Mouse (Mus musculus) MEL (cell line): ENCODE results near the gene Stard7. TPM values are rescaled to one million over a fixed set of nuclear protein-coding genes. Genes with fewer than 3 reads are reported as not detected.

Experiments used
- DNase-seq: peaks from one replicate; pipeline ENCODE4 v3.0.0; 2011; ENCODE audit warnings: low read depth, low spot score
- H3K27ac ChIP-seq: 2 replicates; pipeline ENCODE4 v1.5.1; 2012; ENCODE audit warnings: low read depth, mild to moderate bottlenecking, control low read depth, low read length, moderate library complexity; ENCODE audit not compliant: control insufficient read depth
- H3K27me3 ChIP-seq, 2 experiments: fragments of 150-350 bp in 1 of 2; sonication (generic) in 1 of 2; 2 replicates each; pipeline ENCODE4 v1.6.1; 2012; ENCODE audit warnings: low read length in 2 of 2, mild to moderate bottlenecking in 2 of 2, improper control_type of control experiment in 1 of 2, moderate library complexity in 1 of 2; ENCODE audit not compliant: insufficient read depth in 2 of 2, control insufficient read depth in 1 of 2
- H3K36me3 ChIP-seq, 2 experiments: 2 replicates each; pipeline ENCODE4 v1.6.1; 2012 to 2014; ENCODE audit warnings: low read length in 2 of 2, improper control_type of control experiment in 1 of 2, inconsistent platforms in 1 of 2, mild to moderate bottlenecking in 1 of 2; ENCODE audit not compliant: insufficient read depth in 2 of 2, control insufficient read depth in 1 of 2
- H3K4me1 ChIP-seq, 2 experiments: fragments of 150-350 bp in 1 of 2; sonication (generic) in 1 of 2; 2 replicates each; pipeline ENCODE4 v1.6.1; 2012; ENCODE audit warnings: low read length in 2 of 2, improper control_type of control experiment in 1 of 2, mild to moderate bottlenecking in 1 of 2; ENCODE audit not compliant: insufficient read depth in 2 of 2, control insufficient read depth in 1 of 2
- H3K4me3 ChIP-seq, 2 experiments: fragments of 150-350 bp in 1 of 2; sonication (generic) in 1 of 2; 2 replicates each; pipeline ENCODE4 v1.5.1; 2012; ENCODE audit warnings: low read depth in 2 of 2, low read length in 2 of 2, mild to moderate bottlenecking in 2 of 2, moderate library complexity in 2 of 2, control low read depth in 1 of 2, improper control_type of control experiment in 1 of 2; ENCODE audit not compliant: control insufficient read depth in 1 of 2, insufficient read depth in 1 of 2
- H3K79me2 ChIP-seq: 2 replicates; pipeline ENCODE4 v1.6.1; 2012; ENCODE audit warnings: mild to moderate bottlenecking, low read length, moderate library complexity; ENCODE audit not compliant: control insufficient read depth, poor library complexity, insufficient read depth
- H3K9ac ChIP-seq: 2 replicates; pipeline ENCODE4 v1.6.1; 2012; ENCODE audit warnings: low read depth, mild to moderate bottlenecking, control low read depth, low read length, moderate library complexity; ENCODE audit not compliant: control insufficient read depth, poor library complexity, severe bottlenecking
- H3K9me3 ChIP-seq: fragments of 150-350 bp; sonication (generic); replicated peaks from 2 replicates; pipeline ENCODE4 v1.6.1; 2012; ENCODE audit warnings: mild to moderate bottlenecking, low read length, improper control_type of control experiment, moderate library complexity; ENCODE audit not compliant: insufficient read depth
- BHLHE40 ChIP-seq: IDR thresholded peaks from 2 replicates; pipeline ENCODE4 v1.6.1; 2012; ENCODE audit warnings: low read depth, mild to moderate bottlenecking, inconsistent platforms, low read length, improper control_type of control experiment, borderline replicate concordance
- CTCF ChIP-seq, 3 experiments: IDR thresholded peaks in 2 of 3; conservative IDR thresholded peaks in 1 of 3; 2 replicates each; pipeline ENCODE4 v1.5.1; 2011 to 2012; ENCODE audit warnings: low read length in 3 of 3, low read depth in 2 of 3, mild to moderate bottlenecking in 2 of 3, improper control_type of control experiment in 1 of 3, inconsistent platforms in 1 of 3, mixed read lengths in 1 of 3, moderate library complexity in 1 of 3; ENCODE audit not compliant: control insufficient read depth in 1 of 3, insufficient read depth in 1 of 3, poor library complexity in 1 of 3, severe bottlenecking in 1 of 3
- E2F4 ChIP-seq: IDR thresholded peaks from 2 replicates; pipeline ENCODE4 v1.6.1; 2011; ENCODE audit warnings: low read depth, low read length, improper control_type of control experiment, borderline replicate concordance
- ELF1 ChIP-seq: IDR thresholded peaks from 2 replicates; pipeline ENCODE4 v1.6.1; 2014; ENCODE audit warnings: low read depth, mild to moderate bottlenecking, inconsistent platforms, low read length, improper control_type of control experiment, moderate library complexity
- ETS1 ChIP-seq: IDR thresholded peaks from 2 replicates; pipeline ENCODE4 v1.6.1; 2012; ENCODE audit warnings: low read depth, mild to moderate bottlenecking, inconsistent platforms, low read length, improper control_type of control experiment, moderate library complexity
- HCFC1 ChIP-seq: IDR thresholded peaks from 2 replicates; pipeline ENCODE4 v1.6.1; 2012; ENCODE audit warnings: low read depth, mild to moderate bottlenecking, inconsistent platforms, low read length, improper control_type of control experiment, moderate library complexity
- KAT2A ChIP-seq: conservative IDR thresholded peaks from 2 replicates; pipeline ENCODE4 v1.6.1; 2012; ENCODE audit warnings: low read depth, low read length, improper control_type of control experiment, inconsistent platforms
- MAZ ChIP-seq: IDR thresholded peaks from 2 replicates; pipeline ENCODE4 v1.6.1; 2012; ENCODE audit warnings: low read depth, mild to moderate bottlenecking, inconsistent platforms, low read length, improper control_type of control experiment
- MEF2A ChIP-seq: IDR thresholded peaks from 2 replicates; pipeline ENCODE4 v1.6.1; 2014; ENCODE audit warnings: low read depth, mild to moderate bottlenecking, inconsistent platforms, low read length, improper control_type of control experiment; ENCODE audit not compliant: poor library complexity, insufficient replicate concordance, severe bottlenecking; ENCODE audit errors: extremely low read depth
- MXI1 ChIP-seq: IDR thresholded peaks from 2 replicates; pipeline ENCODE4 v1.6.1; 2011; ENCODE audit warnings: mild to moderate bottlenecking, low read depth, low read length, improper control_type of control experiment
- MYB ChIP-seq: IDR thresholded peaks from 2 replicates; pipeline ENCODE4 v1.6.1; 2011; ENCODE audit warnings: mild to moderate bottlenecking, low read depth, low read length, improper control_type of control experiment
- MYC ChIP-seq: IDR thresholded peaks from 2 replicates; pipeline ENCODE4 v1.6.1; 2011; ENCODE audit warnings: low read depth, mild to moderate bottlenecking, low read length, improper control_type of control experiment, moderate library complexity
- NRF1 ChIP-seq: IDR thresholded peaks from 2 replicates; pipeline ENCODE4 v1.6.1; 2014; ENCODE audit warnings: low read depth, mild to moderate bottlenecking, inconsistent platforms, low read length, improper control_type of control experiment, moderate library complexity; ENCODE audit not compliant: poor library complexity, insufficient read depth, severe bottlenecking
- POLR2A ChIP-seq, 2 experiments: IDR thresholded peaks; 2 replicates each; pipeline ENCODE4 v1.6.1; 2011 to 2012; ENCODE audit warnings: low read length in 2 of 2, mild to moderate bottlenecking in 2 of 2, control low read depth in 1 of 2, improper control_type of control experiment in 1 of 2, low read depth in 1 of 2, moderate library complexity in 1 of 2; ENCODE audit not compliant: control insufficient read depth in 1 of 2, insufficient read depth in 1 of 2, poor library complexity in 1 of 2
- POLR2AphosphoS2 ChIP-seq: IDR thresholded peaks from 2 replicates; pipeline ENCODE4 v1.6.1; 2011; ENCODE audit warnings: low read length, improper control_type of control experiment
- SIN3A ChIP-seq: IDR thresholded peaks from 2 replicates; pipeline ENCODE4 v1.6.1; 2012; ENCODE audit warnings: low read length, improper control_type of control experiment, inconsistent platforms
- SMC3 ChIP-seq: IDR thresholded peaks from 2 replicates; pipeline ENCODE4 v1.6.1; 2011; ENCODE audit warnings: low read depth, low read length, improper control_type of control experiment
- TAL1 ChIP-seq: IDR thresholded peaks from 2 replicates; pipeline ENCODE4 v1.6.1; 2012; ENCODE audit warnings: mild to moderate bottlenecking, inconsistent platforms, low read length, moderate library complexity, mixed read lengths
- TBP ChIP-seq: IDR thresholded peaks from 2 replicates; pipeline ENCODE4 v1.8.0; 2011; ENCODE audit warnings: low read depth, low read length, improper control_type of control experiment
- UBTF ChIP-seq: IDR thresholded peaks from 2 replicates; pipeline ENCODE4 v1.6.1; 2012; ENCODE audit warnings: low read depth, mild to moderate bottlenecking, inconsistent platforms, low read length, improper control_type of control experiment, moderate library complexity, borderline replicate concordance; ENCODE audit not compliant: insufficient read depth
- USF1 ChIP-seq: IDR thresholded peaks from 2 replicates; pipeline ENCODE4 v1.6.1; 2014; ENCODE audit warnings: low read depth, mild to moderate bottlenecking, inconsistent platforms, low read length, improper control_type of control experiment, moderate library complexity
- USF2 ChIP-seq, 2 experiments: IDR thresholded peaks; 2 replicates each; pipeline ENCODE4 v1.6.1; 2011 to 2012; ENCODE audit warnings: improper control_type of control experiment in 2 of 2, low read length in 2 of 2, borderline replicate concordance in 1 of 2, inconsistent platforms in 1 of 2, low read depth in 1 of 2, mild to moderate bottlenecking in 1 of 2; ENCODE audit not compliant: insufficient read depth in 1 of 2
- ZC3H11A ChIP-seq: IDR thresholded peaks from 2 replicates; pipeline ENCODE4 v1.6.1; 2012; ENCODE audit warnings: low read depth, mild to moderate bottlenecking, inconsistent platforms, low read length, improper control_type of control experiment
- ZKSCAN1 ChIP-seq: IDR thresholded peaks from 2 replicates; pipeline ENCODE4 v1.6.1; 2012; ENCODE audit warnings: low read depth, mild to moderate bottlenecking, inconsistent platforms, low read length, improper control_type of control experiment, moderate library complexity
- ZMIZ1 ChIP-seq: IDR thresholded peaks from 2 replicates; pipeline ENCODE4 v1.6.1; 2012; ENCODE audit warnings: low read depth, mild to moderate bottlenecking, inconsistent platforms, low read length, improper control_type of control experiment, moderate library complexity
- ZNF384 ChIP-seq: IDR thresholded peaks from 2 replicates; pipeline ENCODE4 v1.6.1; 2012; ENCODE audit warnings: low read depth, mild to moderate bottlenecking, inconsistent platforms, low read length, improper control_type of control experiment
- polyA plus RNA-seq, 2 experiments: library from polyadenylated mRNA; stranded (reverse) in 1 of 2; unstranded in 1 of 2; fragments of >175 nt in 1 of 2; fragments of >200 nt in 1 of 2; gene quantifications; 2 replicates each; pipeline versions ENCODE4 v1.2.1 to v1.2.4; 2012; ENCODE audit warnings: low replicate concordance in 2 of 2, low read depth in 1 of 2; ENCODE audit not compliant: insufficient read length in 2 of 2, insufficient read depth in 1 of 2, missing spikeins in 1 of 2
- total RNA-seq: library from RNA; depleted of rRNA; stranded (reverse); fragments of 300-350 nt; gene quantifications from 2 replicates; pipeline ENCODE4 v1.2.3, GENCODE M21; 2012

Stard7 gene
- total and polyA plus RNA-seq, 3 experiments, result 87.7 to 134 (median 87.9) TPM

- Histone ChIP-seq H3K9ac (no peak overlapping the region), H3K27ac (no peak overlapping the region), H3K9me3 (no peaks in the 10 kb centered on the region), H3K79me2 (peaks cover 11% of the 10 kb centered on the region), H3K4me1 (peaks cover 21 to 22% of the 10 kb centered on the region in 2 experiments), H3K4me3 (no peak overlapping the region), H3K36me3 (peaks cover 0 to 30% of the 10 kb centered on the region in 2 experiments; a peak in 3 of 4 replicates), H3K27me3 (no peaks in the 10 kb centered on the region)
- DNase-seq, result no peak
- TF ChIP-seq ZC3H11A (no peak), E2F4 (no peak), ZNF384 (no peak), ETS1 (no peak), ZKSCAN1 (no peak), HCFC1 (no peak), MEF2A (no peak), TBP (no peak), USF1 (no peak), ELF1 (no peak), SMC3 (no peak), POLR2AphosphoS2 (no peak), CTCF (IDR thresholded peaks at IDR 0.05 in 2 of 3, conservative IDR thresholded peaks at IDR 0.05 in 1 of 3; ENCODE audit: control insufficient read depth in 1 of 3, insufficient read depth in 1 of 3, low read depth in 2 of 3, low read length in 3 of 3, poor library complexity in 1 of 3, severe bottlenecking in 1 of 3) (no peak), BHLHE40 (no peak), SIN3A (no peak)
Measured at GRCm38 (mm10) chr2:127252787-127253186, 17.2 kb upstream of the Stard7 start.

- H3K36me3 ChIP-seq, result peaks cover 0 to 21% of the 10 kb centered on the region in 2 experiments; a peak in 3 of 4 replicates
- no peak overlapping the region for H3K9ac ChIP-seq
- TF ChIP-seq ETS1, result no peak
- TF ChIP-seq KAT2A, result no peak
- no peak for TF ChIP-seq POLR2AphosphoS2
- no peak for TF ChIP-seq MEF2A
- no peak for TF ChIP-seq MAZ
- TF ChIP-seq SMC3, result no peak
- no peak for TF ChIP-seq USF2 (IDR thresholded peaks at IDR 0.05; ENCODE audit: borderline replicate concordance in 1 of 2, insufficient read depth in 1 of 2, low read depth in 1 of 2, low read length in 2 of 2)
- no peak for TF ChIP-seq POLR2A (IDR thresholded peaks at IDR 0.05; ENCODE audit: control insufficient read depth in 1 of 2, insufficient read depth in 1 of 2, low read depth in 1 of 2, low read length in 2 of 2, poor library complexity in 1 of 2)
- no peak for TF ChIP-seq NRF1
- no peak for TF ChIP-seq HCFC1
- TF ChIP-seq MYB, result no peak
- TF ChIP-seq MYC, result no peak
- no peak for TF ChIP-seq MXI1
- no peak for TF ChIP-seq BHLHE40
- no peak for TF ChIP-seq ZMIZ1
- TF ChIP-seq UBTF, result no peak
- TF ChIP-seq ZKSCAN1, result no peak
- TF ChIP-seq TAL1, result no peak
- H3K4me3 ChIP-seq, result no peak overlapping the region
- no peak overlapping the region for H3K27ac ChIP-seq
- H3K79me2 ChIP-seq, result 0 out of 2 replicates have a peak, but pooled peaks cover 4% of the 10 kb centered on the region
- H3K4me1 ChIP-seq, result peaks cover 15 to 16% of the 10 kb centered on the region in 2 experiments
- no peaks in the 10 kb centered on the region for H3K9me3 ChIP-seq
- no peak for DNase-seq
- H3K27me3 ChIP-seq, result no peaks in the 10 kb centered on the region
Measured at GRCm38 (mm10) chr2:127254604-127255134, 15.3 kb upstream of the Stard7 start.
